Mouse (Mus musculus): ENCODE measurements around the gene Ninj2. TPM values are rescaled to one million over a fixed set of nuclear protein-coding genes. Genes with fewer than 3 reads are reported as not detected.
"Not testable (repeated sequence)": the region's sequence is repeated elsewhere in the genome, so short reads cannot be mapped to it uniquely, and the experiment has no call there.

The Ninj2 gene
- polyA plus RNA-seq, 1 experiment, result 0.26 TPM

GRCm38 (mm10) chr6:120072630-120073029 lies 20.5 kb upstream of the Ninj2 start:
- WGBS, result 70% methylated on average over 2 of the region's 2 CpGs
- DNase-seq, result no peak
- TF ChIP-seq POLR2A (IDR thresholded peaks at IDR 0.05; ENCODE audit: borderline replicate concordance, extremely low read depth, low read depth, low read length) (no peak), CTCF (IDR thresholded peaks at IDR 0.05; ENCODE audit: insufficient read depth, low read length) (no peak)
- Histone ChIP-seq H3K4me3 (replicated peaks; ENCODE audit: extremely low read depth, low read depth, low read length) (no peak overlapping the region), H3K4me1 (ENCODE audit: control insufficient read depth, insufficient read depth, low read length) (no peaks in the 10 kb centered on the region)

- TF ChIP-seq CTCF (IDR thresholded peaks at IDR 0.05; ENCODE audit: insufficient read depth, low read length), result no peak
- no peak overlapping the region for H3K4me3 ChIP-seq (replicated peaks; ENCODE audit: extremely low read depth, low read depth, low read length)
- no peaks in the 10 kb centered on the region; the same call in 1 of the 2 replicates for H3K4me1 ChIP-seq (ENCODE audit: control insufficient read depth, insufficient read depth, low read length)
- DNase-seq, result no peak
- WGBS, result 76% methylated on average over 6 of the region's 6 CpGs
Measured at GRCm38 (mm10) chr6:120076619-120077450, 16.3 kb upstream of the Ninj2 start.

- H3K4me3 ChIP-seq (replicated peaks; ENCODE audit: extremely low read depth, low read depth, low read length), result no peak overlapping the region
- no peak for TF ChIP-seq POLR2A (IDR thresholded peaks at IDR 0.05; ENCODE audit: borderline replicate concordance, extremely low read depth, low read depth, low read length)
- TF ChIP-seq CTCF (IDR thresholded peaks at IDR 0.05; ENCODE audit: insufficient read depth, low read length), result no peak
- WGBS, result 69% methylated on average over 10 of the region's 10 CpGs
- no peak for DNase-seq
- no peaks in the 10 kb centered on the region; the same call in 1 of the 2 replicates for H3K4me1 ChIP-seq (ENCODE audit: control insufficient read depth, insufficient read depth, low read length)
Measured at GRCm38 (mm10) chr6:120079547-120079946, 13.6 kb upstream of the Ninj2 start.

GRCm38 (mm10) chr6:120081516-120081915 lies 11.6 kb upstream of the Ninj2 start:
- no peak for DNase-seq
- Histone ChIP-seq H3K4me3 (replicated peaks; ENCODE audit: extremely low read depth, low read depth, low read length) (no peak overlapping the region), H3K4me1 (ENCODE audit: control insufficient read depth, insufficient read depth, low read length) (no peaks in the 10 kb centered on the region; the same call in 1 of the 2 replicates)
- 75% methylated on average over 4 of the region's 4 CpGs for WGBS
- no peak for TF ChIP-seq CTCF (IDR thresholded peaks at IDR 0.05; ENCODE audit: insufficient read depth, low read length)
- no peak for TF ChIP-seq POLR2A (IDR thresholded peaks at IDR 0.05; ENCODE audit: borderline replicate concordance, extremely low read depth, low read depth, low read length)

GRCm38 (mm10) chr6:120082251-120082950 lies 10.7 kb upstream of the Ninj2 start:
- H3K4me1 ChIP-seq (ENCODE audit: control insufficient read depth, insufficient read depth, low read length), result no peaks in the 10 kb centered on the region; the same call in 1 of the 2 replicates
- no peak overlapping the region for H3K4me3 ChIP-seq (replicated peaks; ENCODE audit: extremely low read depth, low read depth, low read length)
- TF ChIP-seq POLR2A (IDR thresholded peaks at IDR 0.05; ENCODE audit: borderline replicate concordance, extremely low read depth, low read depth, low read length) (no peak), CTCF (IDR thresholded peaks at IDR 0.05; ENCODE audit: insufficient read depth, low read length) (no peak)
- 82% methylated on average over 6 of the region's 6 CpGs for WGBS
- no peak for DNase-seq

GRCm38 (mm10) chr6:120082951-120083411 lies 10.2 kb upstream of the Ninj2 start:
- no peaks in the 10 kb centered on the region; the same call in 1 of the 2 replicates for H3K4me1 ChIP-seq (ENCODE audit: control insufficient read depth, insufficient read depth, low read length)
- H3K4me3 ChIP-seq (replicated peaks; ENCODE audit: extremely low read depth, low read depth, low read length), result no peak overlapping the region
- 63% methylated on average over 8 of the region's 8 CpGs for WGBS
- no peak for DNase-seq
- TF ChIP-seq POLR2A (IDR thresholded peaks at IDR 0.05; ENCODE audit: borderline replicate concordance, extremely low read depth, low read depth, low read length) (no peak), CTCF (IDR thresholded peaks at IDR 0.05; ENCODE audit: insufficient read depth, low read length) (no peak)

- WGBS, result 67% methylated on average over 6 of the region's 6 CpGs
- no peaks in the 10 kb centered on the region; the same call in 1 of the 2 replicates for H3K4me1 ChIP-seq (ENCODE audit: control insufficient read depth, insufficient read depth, low read length)
- DNase-seq, result no peak
- no peak overlapping the region for H3K4me3 ChIP-seq (replicated peaks; ENCODE audit: extremely low read depth, low read depth, low read length)
- TF ChIP-seq POLR2A (IDR thresholded peaks at IDR 0.05; ENCODE audit: borderline replicate concordance, extremely low read depth, low read depth, low read length) (no peak), CTCF (IDR thresholded peaks at IDR 0.05; ENCODE audit: insufficient read depth, low read length) (no peak)
Measured at GRCm38 (mm10) chr6:120083442-120083841, 9.7 kb upstream of the Ninj2 start.

- Histone ChIP-seq H3K4me1 (ENCODE audit: control insufficient read depth, insufficient read depth, low read length) (no peaks in the 10 kb centered on the region; the same call in 1 of the 2 replicates), H3K4me3 (replicated peaks; ENCODE audit: extremely low read depth, low read depth, low read length) (no peak overlapping the region)
- no peak for DNase-seq
- TF ChIP-seq POLR2A (IDR thresholded peaks at IDR 0.05; ENCODE audit: borderline replicate concordance, extremely low read depth, low read depth, low read length) (no peak), CTCF (IDR thresholded peaks at IDR 0.05; ENCODE audit: insufficient read depth, low read length) (no peak)
- 75% methylated on average over 2 of the region's 2 CpGs for WGBS
Measured at GRCm38 (mm10) chr6:120084983-120085382, 8.2 kb upstream of the Ninj2 start.

- no peak for TF ChIP-seq POLR2A (IDR thresholded peaks at IDR 0.05; ENCODE audit: borderline replicate concordance, extremely low read depth, low read depth, low read length)
- no peak for TF ChIP-seq CTCF (IDR thresholded peaks at IDR 0.05; ENCODE audit: insufficient read depth, low read length)
- WGBS, result 89% methylated on average over 3 of the region's 3 CpGs
- H3K4me3 ChIP-seq (replicated peaks; ENCODE audit: extremely low read depth, low read depth, low read length), result no peak overlapping the region
- no peak for DNase-seq
- H3K4me1 ChIP-seq (ENCODE audit: control insufficient read depth, insufficient read depth, low read length), result no peaks in the 10 kb centered on the region; the same call in 1 of the 2 replicates
Measured at GRCm38 (mm10) chr6:120085832-120086231, 7.3 kb upstream of the Ninj2 start.

- DNase-seq; H3K4me1 ChIP-seq (ENCODE audit: control insufficient read depth, insufficient read depth, low read length); H3K4me3 ChIP-seq (replicated peaks; ENCODE audit: extremely low read depth, low read depth, low read length): not testable (repeated sequence)
- 95% methylated on average over 8 of the region's 8 CpGs for WGBS
Measured at GRCm38 (mm10) chr6:120087041-120087440, 6.1 kb upstream of the Ninj2 start.

All from lung, adult 2 months (tissue).